Mouse (Mus musculus) liver, embryonic 14.5 days (tissue): ENCODE data around the gene Axl. TPM values are rescaled to one million over a fixed set of nuclear protein-coding genes. Genes with fewer than 3 reads are reported as not detected.

ENCODE experiments used
- ATAC-seq: fragments of 200-750 bp; cut with Nextera tagmentation; 2 replicates; pipeline ENCODE4 v1.8.0; 2017; ENCODE audit warnings: moderate number of reproducible peaks, mild to moderate bottlenecking, moderate library complexity; ENCODE audit not compliant: insufficient read depth
- DNase-seq, 3 experiments: peaks; one replicate each; pipeline ENCODE4 v3.0.0-alpha.2; 2012 to 2013; ENCODE audit warnings: low read depth in 3 of 3, low spot score in 3 of 3
- H3K27ac ChIP-seq: fragments of 300-500 bp; sonication (generic); 2 replicates; pipeline ENCODE4 v1.5.1; 2014; ENCODE audit warnings: moderate library complexity, mild to moderate bottlenecking, control low read depth, inconsistent platforms
- H3K27me3 ChIP-seq: fragments of 300-500 bp; sonication (generic); 2 replicates; pipeline ENCODE4 v1.6.1; 2014; ENCODE audit warnings: mild to moderate bottlenecking, low read length, moderate library complexity; ENCODE audit not compliant: control insufficient read depth, insufficient read depth
- H3K36me3 ChIP-seq: fragments of 300-500 bp; sonication (generic); replicated peaks from 2 replicates; pipeline ENCODE4 v1.6.1; 2014; ENCODE audit warnings: low read depth; ENCODE audit not compliant: control insufficient read depth, insufficient read depth
- H3K4me1 ChIP-seq, 2 experiments: fragments of 200-500 bp in 1 of 2; fragments of 300-500 bp in 1 of 2; sonication (generic) in 1 of 2; replicated peaks; 2 replicates each; pipeline ENCODE4 v1.6.1; 2012 to 2014; ENCODE audit warnings: antibody characterized with exemption in 1 of 2, inconsistent platforms in 1 of 2, low read length in 1 of 2; ENCODE audit not compliant: control insufficient read depth in 2 of 2, insufficient read depth in 2 of 2
- H3K4me2 ChIP-seq: fragments of 300-500 bp; sonication (generic); 2 replicates; pipeline ENCODE4 v1.6.1; 2014; ENCODE audit warnings: low read depth, mild to moderate bottlenecking, control low read depth, moderate library complexity
- H3K4me3 ChIP-seq, 2 experiments: fragments of 200-500 bp in 1 of 2; fragments of 300-500 bp in 1 of 2; sonication (generic) in 1 of 2; 2 replicates each; pipeline ENCODE4 v1.5.1; 2012 to 2014; ENCODE audit warnings: low read depth in 2 of 2, low read length in 2 of 2, mild to moderate bottlenecking in 2 of 2, control low read depth in 1 of 2, inconsistent platforms in 1 of 2, moderate library complexity in 1 of 2; ENCODE audit not compliant: insufficient read depth in 1 of 2
- H3K9ac ChIP-seq: fragments of 300-500 bp; sonication (generic); replicated peaks from 2 replicates; pipeline ENCODE4 v1.6.1; 2014; ENCODE audit warnings: mild to moderate bottlenecking, control low read depth, moderate library complexity
- H3K9me3 ChIP-seq: fragments of 300-500 bp; sonication (generic); 2 replicates; pipeline ENCODE4 v1.6.1; 2016; ENCODE audit warnings: low read length, mixed read lengths; ENCODE audit not compliant: control insufficient read depth
- CTCF ChIP-seq: IDR thresholded peaks from 2 replicates; pipeline ENCODE4 v1.5.1; 2016; ENCODE audit warnings: antibody characterized with exemption, low read depth, control low read depth
- EP300 ChIP-seq: IDR thresholded peaks from 2 replicates; pipeline ENCODE4 v1.6.1; 2016; ENCODE audit warnings: antibody characterized with exemption, low read depth
- WGBS: fragments of 180-500 bp; shearing (Covaris S2); extraction: QIAGEN DNeasy Blood & Tissue Kit; methylation state at CpG from one replicate; pipeline ENCODE4 v1.1.7; 2014; ENCODE audit not compliant: insufficient replicate concordance; 5-methylcytosine and 5-hydroxymethylcytosine counted together
- polyA plus RNA-seq, 2 experiments: library from polyadenylated mRNA; depleted of rRNA in 1 of 2; stranded (reverse) in 1 of 2; unstranded in 1 of 2; fragments of >200 nt; fragmentation: Nextera tagmentation in 1 of 2; extraction: Ambion mirVana in 1 of 2; gene quantifications; 2 replicates each; pipeline versions ENCODE4 v1.2.1 to v1.2.3; 2012 to 2014

The Axl gene
- polyA plus RNA-seq, 2 experiments: 5.8 to 11.8 TPM

DNA sequence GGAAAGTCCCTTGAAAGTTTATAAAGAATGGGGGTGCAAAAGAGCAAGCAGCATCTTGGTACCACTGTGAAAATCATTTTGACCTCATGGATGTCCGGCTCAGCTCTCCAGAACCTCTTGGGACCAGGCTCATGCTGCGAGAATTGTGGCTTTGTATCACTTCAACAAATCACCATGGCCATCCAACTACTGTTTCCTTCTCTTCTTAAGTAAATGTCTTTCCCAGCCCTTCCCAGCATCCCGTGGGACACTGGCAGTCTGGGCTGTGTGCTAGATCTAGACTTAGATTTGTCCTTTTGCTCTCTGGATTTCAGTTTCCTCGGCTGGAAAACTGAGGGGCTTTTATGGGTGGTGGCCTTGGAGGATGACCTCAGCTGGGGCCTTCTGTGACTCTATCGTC, 20.3 kb downstream of the Axl start:
- H3K4me2 ChIP-seq: no peak overlapping the region
- peaks cover 0 to 4% of the 10 kb centered on the region in 2 experiments; a peak in 2 of 4 replicates for H3K4me1 ChIP-seq
- H3K4me3 ChIP-seq: no peak overlapping the region
- no peak for TF ChIP-seq CTCF
- TF ChIP-seq EP300: no peak
- WGBS: 70% methylated on average over 5 of the region's 5 CpGs
- no peak overlapping the region for H3K27ac ChIP-seq
- no peaks in the 10 kb centered on the region for H3K36me3 ChIP-seq
- ATAC-seq (no peak), DNase-seq (no peak)
- H3K9me3 ChIP-seq: no peaks in the 10 kb centered on the region
- H3K27me3 ChIP-seq: no peaks in the 10 kb centered on the region
- no peak overlapping the region for H3K9ac ChIP-seq

- ATAC-seq: no peak
- H3K27ac ChIP-seq: no peak overlapping the region
- no peaks in the 10 kb centered on the region for H3K27me3 ChIP-seq
- H3K9me3 ChIP-seq: no peaks in the 10 kb centered on the region
- no peak overlapping the region for H3K4me3 ChIP-seq
- peaks cover 0 to 4% of the 10 kb centered on the region in 2 experiments; a peak in 2 of 4 replicates for H3K4me1 ChIP-seq
- WGBS: 64% methylated on average over 6 of the region's 6 CpGs
- H3K36me3 ChIP-seq: no peaks in the 10 kb centered on the region
- H3K9ac ChIP-seq: no peak overlapping the region
- TF ChIP-seq CTCF (no peak), EP300 (no peak)
- no peak for DNase-seq
- H3K4me2 ChIP-seq: no peak overlapping the region
Observed at GRCm38 (mm10) chr7:25766108-25766507, 22.4 kb downstream of the Axl start.

DNA sequence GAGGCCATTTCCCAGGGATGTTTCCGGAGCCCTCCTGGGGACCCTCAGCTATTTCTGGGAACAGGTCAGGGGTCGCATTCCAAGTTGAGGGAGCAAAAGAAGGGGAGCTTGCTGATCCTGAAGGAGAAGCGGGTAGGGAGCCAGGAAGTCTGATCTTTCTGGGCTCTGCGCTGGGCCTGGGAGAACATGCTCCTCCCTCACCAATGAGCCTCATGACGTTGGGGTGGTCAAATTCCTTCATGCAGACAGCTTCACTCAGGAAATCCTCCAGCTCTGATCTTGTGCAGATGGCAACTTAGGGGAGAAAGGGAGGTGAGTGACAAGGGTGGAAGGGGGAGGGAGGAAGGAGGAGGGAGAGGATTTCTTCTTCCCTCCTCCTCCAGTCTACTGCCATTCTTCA, 24.3 kb downstream of the Axl start:
- H3K4me2 ChIP-seq: no peak overlapping the region
- no peak overlapping the region for H3K4me3 ChIP-seq
- no peak overlapping the region for H3K9ac ChIP-seq
- no peak for DNase-seq
- no peak for ATAC-seq
- WGBS: 48% methylated on average over 5 of the region's 5 CpGs
- H3K36me3 ChIP-seq: no peaks in the 10 kb centered on the region
- no peak overlapping the region for H3K27ac ChIP-seq
- no peak for TF ChIP-seq CTCF
- no peak for TF ChIP-seq EP300
- H3K27me3 ChIP-seq: no peaks in the 10 kb centered on the region
- H3K9me3 ChIP-seq: no peaks in the 10 kb centered on the region
- H3K4me1 ChIP-seq: peaks cover 0 to 4% of the 10 kb centered on the region in 2 experiments; a peak in 2 of 4 replicates

- Histone ChIP-seq H3K27me3 (no peaks in the 10 kb centered on the region), H3K4me3 (no peak overlapping the region), H3K9me3 (no peaks in the 10 kb centered on the region), H3K4me2 (no peak overlapping the region), H3K36me3 (no peaks in the 10 kb centered on the region), H3K27ac (no peak overlapping the region), H3K9ac (no peak overlapping the region), H3K4me1 (peaks cover 0 to 4% of the 10 kb centered on the region in 2 experiments; a peak in 2 of 4 replicates)
- WGBS: 49% methylated on average over 11 of the region's 11 CpGs
- TF ChIP-seq EP300 (no peak), CTCF (no peak)
- ATAC-seq: no peak
- DNase-seq: no peak
Observed at GRCm38 (mm10) chr7:25763678-25764077, 24.8 kb downstream of the Axl start.

DNA sequence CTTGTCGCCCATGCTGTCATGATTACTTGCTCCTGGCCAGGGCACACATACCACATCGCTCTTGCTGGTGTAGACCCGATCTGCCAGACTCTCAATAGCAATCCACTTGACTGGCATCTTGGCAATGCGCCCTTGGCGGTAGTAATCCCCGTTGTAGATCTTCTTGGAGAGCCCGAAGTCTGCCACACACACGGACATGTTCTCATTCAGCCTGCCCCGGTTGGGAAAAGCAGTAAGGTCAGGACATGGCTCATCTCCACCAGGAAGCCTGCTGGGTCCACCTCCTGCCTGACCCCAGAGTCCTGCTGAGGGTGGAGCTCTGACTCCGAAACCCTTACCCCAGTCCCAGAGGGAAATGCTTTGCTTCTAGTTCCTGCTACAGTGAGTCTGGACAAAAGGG, 27.2 kb downstream of the Axl start:
- no peak for TF ChIP-seq EP300
- no peak for TF ChIP-seq CTCF
- Histone ChIP-seq H3K27ac (no peak overlapping the region), H3K4me3 (no peak overlapping the region), H3K9me3 (no peaks in the 10 kb centered on the region), H3K36me3 (no peaks in the 10 kb centered on the region), H3K27me3 (no peaks in the 10 kb centered on the region), H3K9ac (no peak overlapping the region), H3K4me1 (peaks cover 0 to 4% of the 10 kb centered on the region in 2 experiments; a peak in 2 of 4 replicates), H3K4me2 (no peak overlapping the region)
- DNase-seq (no peak), ATAC-seq (no peak)
- 69% methylated on average over 10 of the region's 10 CpGs for WGBS
